Mouse (Mus musculus) forebrain, embryonic 16.5 days (tissue): Measurements from ENCODE around the gene Spag9. TPM values are rescaled to one million over a fixed set of nuclear protein-coding genes. Genes with fewer than 3 reads are reported as not detected.

ENCODE experiments used
- ATAC-seq: fragments of 200-750 bp; cut with Nextera tagmentation; 2 replicates; pipeline ENCODE4 v1.8.0; 2017; ENCODE audit warnings: mild to moderate bottlenecking, moderate library complexity
- H3K27ac ChIP-seq: fragments of 300-500 bp; sonication (generic); 2 replicates; pipeline ENCODE4 v1.5.1; 2014; ENCODE audit warnings: low read length, control low read depth
- H3K27me3 ChIP-seq: fragments of 300-500 bp; sonication (generic); replicated peaks from 2 replicates; pipeline ENCODE4 v1.6.1; 2014; ENCODE audit warnings: low read length; ENCODE audit not compliant: control insufficient read depth, insufficient read depth
- H3K36me3 ChIP-seq: fragments of 300-500 bp; sonication (generic); 2 replicates; pipeline ENCODE4 v1.6.1; 2014; ENCODE audit not compliant: control insufficient read depth, insufficient read depth
- H3K4me1 ChIP-seq: fragments of 300-500 bp; sonication (generic); replicated peaks from 2 replicates; pipeline ENCODE4 v1.6.1; 2014; ENCODE audit warnings: low read length; ENCODE audit not compliant: control insufficient read depth, insufficient read depth
- H3K4me2 ChIP-seq: fragments of 300-500 bp; sonication (generic); 2 replicates; pipeline ENCODE4 v1.6.1; 2014; ENCODE audit warnings: mild to moderate bottlenecking, low read length, control low read depth
- H3K4me3 ChIP-seq: fragments of 300-500 bp; sonication (generic); replicated peaks from 2 replicates; pipeline ENCODE4 v1.5.1; 2014; ENCODE audit warnings: mild to moderate bottlenecking, low read length, control low read depth
- H3K9ac ChIP-seq: fragments of 300-500 bp; sonication (generic); replicated peaks from 2 replicates; pipeline ENCODE4 v1.6.1; 2014; ENCODE audit warnings: low read depth, low read length, control low read depth
- H3K9me3 ChIP-seq: fragments of 300-500 bp; sonication (generic); 2 replicates; pipeline ENCODE4 v1.6.1; 2016; ENCODE audit warnings: low read length; ENCODE audit not compliant: control insufficient read depth
- WGBS: fragments of 180-500 bp; shearing (Covaris S2); extraction: QIAGEN DNeasy Blood & Tissue Kit; methylation state at CpG from one replicate; pipeline ENCODE4 v1.1.7; 2014; 5-methylcytosine and 5-hydroxymethylcytosine counted together
- polyA plus RNA-seq: library from polyadenylated mRNA; unstranded; fragments of >200 nt; fragmentation: Nextera tagmentation; extraction: Ambion mirVana; gene quantifications from 2 replicates; pipeline ENCODE4 v1.2.1, GENCODE M21; 2015

Spag9 gene
- polyA plus RNA-seq, 1 experiment from 2014 or later: 99.1 TPM

DNA sequence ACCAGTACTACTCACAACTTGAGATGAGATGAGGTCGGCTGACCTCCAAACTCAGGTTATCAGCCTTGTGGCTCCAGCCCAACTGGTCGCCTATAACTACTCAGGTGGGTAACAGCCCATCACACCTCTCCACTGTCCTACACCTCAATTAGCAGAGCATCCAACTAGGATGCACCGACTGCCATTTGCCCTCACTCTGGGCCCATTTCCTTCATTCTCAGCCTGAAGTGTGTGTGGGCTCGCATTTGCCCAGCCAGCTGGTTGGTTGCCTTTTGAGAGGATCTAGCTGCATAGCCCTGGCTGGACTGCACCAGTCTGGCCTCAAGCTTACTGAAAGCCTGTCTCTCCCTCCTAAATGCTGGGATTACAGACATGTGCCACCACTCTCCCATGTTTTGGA, 38.1 kb upstream of the Spag9 start:
- H3K27ac ChIP-seq: no peak overlapping the region
- no peaks in the 10 kb centered on the region for H3K9me3 ChIP-seq
- 88% methylated on average over 4 of the region's 4 CpGs for WGBS
- no peak for ATAC-seq
- no peak overlapping the region for H3K4me3 ChIP-seq
- peaks cover 36% of the 10 kb centered on the region for H3K36me3 ChIP-seq
- no peak overlapping the region for H3K9ac ChIP-seq
- peaks cover 18% of the 10 kb centered on the region for H3K4me1 ChIP-seq
- H3K27me3 ChIP-seq: no peaks in the 10 kb centered on the region
- no peak overlapping the region for H3K4me2 ChIP-seq

DNA sequence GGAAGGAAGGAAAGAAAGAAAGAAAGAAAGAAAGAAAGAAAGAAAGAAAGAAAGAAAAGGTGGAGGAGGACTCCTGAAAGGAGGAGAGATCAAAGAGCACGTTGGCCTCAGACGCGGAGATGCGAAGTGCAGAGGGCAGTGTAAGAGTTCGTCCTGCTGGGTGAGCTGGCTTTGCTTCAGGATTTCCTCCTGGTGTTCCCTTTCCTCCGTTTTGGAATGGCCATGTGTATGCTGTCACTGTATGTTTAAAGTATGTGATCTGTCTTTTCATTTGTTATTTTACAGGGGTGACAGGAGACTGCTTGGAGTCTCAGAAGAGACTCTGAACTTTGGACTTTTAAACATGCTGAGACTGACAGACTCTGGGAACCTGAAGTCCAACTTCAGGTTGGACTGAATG, 34.4 kb upstream of the Spag9 start:
- Histone ChIP-seq H3K4me1 (peaks cover under 1% of the 10 kb centered on the region), H3K36me3 (peaks cover 54% of the 10 kb centered on the region), H3K27me3 (no peaks in the 10 kb centered on the region), H3K9me3 (no peaks in the 10 kb centered on the region), H3K4me3 (no peak overlapping the region), H3K4me2 (no peak overlapping the region), H3K27ac (no peak overlapping the region), H3K9ac (no peak overlapping the region)
- 93% methylated on average over 6 of the region's 6 CpGs for WGBS
- no peak for ATAC-seq

GRCm38 (mm10) chr11:93963013-93963412, 32.9 kb upstream of the Spag9 start:
- peaks cover 54% of the 10 kb centered on the region for H3K36me3 ChIP-seq
- WGBS: 79% methylated on average over 4 of the region's 4 CpGs

GRCm38 (mm10) chr11:93965391-93965790, 30.5 kb upstream of the Spag9 start:
- Histone ChIP-seq H3K4me2 (no peak overlapping the region), H3K4me1 (peaks cover 13% of the 10 kb centered on the region), H3K27ac (no peak overlapping the region), H3K9ac (no peak overlapping the region), H3K36me3 (peaks cover 35% of the 10 kb centered on the region), H3K4me3 (no peak overlapping the region), H3K27me3 (no peaks in the 10 kb centered on the region), H3K9me3 (no peaks in the 10 kb centered on the region)
- no peak for ATAC-seq
- WGBS: 96% methylated on average over 6 of the region's 6 CpGs

More at GRCm38 (mm10) chr11:93963013-93963412, 32.9 kb upstream of the Spag9 start:
- peaks cover 8% of the 10 kb centered on the region for H3K4me1 ChIP-seq
- no peak overlapping the region for H3K4me3 ChIP-seq
- H3K9ac ChIP-seq: no peak overlapping the region
- H3K27ac ChIP-seq: no peak overlapping the region
- no peak for ATAC-seq
- no peaks in the 10 kb centered on the region for H3K9me3 ChIP-seq
- no peak overlapping the region for H3K4me2 ChIP-seq
- H3K27me3 ChIP-seq: no peaks in the 10 kb centered on the region

GRCm38 (mm10) chr11:93967381-93967780, 28.5 kb upstream of the Spag9 start:
- ATAC-seq: no peak
- WGBS: 5% methylated on average over 11 of the region's 11 CpGs
- Histone ChIP-seq H3K27me3 (no peaks in the 10 kb centered on the region), H3K4me3 (peak overlapping the region; percentile 86), H3K36me3 (peaks cover 21% of the 10 kb centered on the region), H3K9ac (peak overlapping the region; percentile 82), H3K4me2 (peak overlapping the region; percentile 73), H3K4me1 (peaks cover 13% of the 10 kb centered on the region), H3K27ac (peak overlapping the region; percentile 79), H3K9me3 (no peaks in the 10 kb centered on the region)

DNA sequence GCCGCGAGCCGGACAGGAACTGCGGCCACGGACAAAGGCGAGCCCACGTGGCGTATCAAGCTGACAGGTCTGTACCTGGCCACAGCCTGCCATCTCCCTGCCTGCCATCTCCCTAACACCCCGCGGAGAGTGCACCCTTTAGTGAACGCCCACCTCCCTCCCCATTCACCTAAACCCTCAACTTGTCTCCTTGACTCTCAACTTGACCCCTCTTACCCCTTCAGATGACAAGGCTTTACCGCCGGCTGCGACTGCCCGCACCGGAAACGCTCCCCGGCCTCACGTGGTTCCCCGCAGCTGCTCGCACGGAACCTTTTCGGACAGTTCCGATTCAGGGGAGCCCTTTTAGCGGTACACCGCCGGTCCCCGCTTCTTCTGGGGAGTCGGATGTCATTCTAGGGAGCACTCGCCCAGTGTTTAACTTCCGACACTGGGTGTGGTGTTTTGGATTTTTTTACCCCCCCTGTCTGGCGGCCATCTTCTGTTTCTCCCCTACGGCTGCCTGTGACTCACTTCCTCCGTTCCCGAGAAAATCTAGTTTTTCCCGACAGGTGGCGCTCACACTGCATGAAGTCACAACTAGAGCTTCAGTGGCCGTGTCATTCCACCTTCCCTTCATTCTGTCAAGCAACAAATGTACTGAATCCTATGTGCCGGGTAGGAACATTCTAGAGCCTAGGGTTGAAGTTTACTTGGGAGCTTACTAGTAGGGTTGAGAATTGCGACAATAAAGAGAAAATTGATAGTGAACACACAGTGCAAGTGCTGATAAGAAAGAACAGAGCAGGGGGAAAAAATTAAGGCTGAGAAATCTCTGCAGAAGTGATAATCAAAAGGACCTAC, 27.7 kb upstream of the Spag9 start, which contains the start of the genes Gm20390 and Nme1:
Gm20390 (minus strand) TSS at position 289 of the 843 bp plus-strand sequence.
Nme1 (minus strand) TSS at position 517 of the 843 bp plus-strand sequence.
- Histone ChIP-seq H3K36me3 (peaks cover 13% of the 10 kb centered on the region), H3K4me3 (peak within 1 kb of the TSS; percentile 86), H3K4me2 (peak within 1 kb of the TSS; percentile 73), H3K4me1 (peaks cover 13% of the 10 kb centered on the region), H3K9ac (peak within 1 kb of the TSS; percentile 82), H3K9me3 (no peaks in the 10 kb centered on the region), H3K27ac (peak within 1 kb of the TSS; percentile 79), H3K27me3 (no peaks in the 10 kb centered on the region)
- peak; percentile 96 for ATAC-seq
- under 1% methylated on average over 40 of the region's 40 CpGs for WGBS

GRCm38 (mm10) chr11:93968848-93969128, 27.1 kb upstream of the Spag9 start:
- 46% methylated on average over 6 of the region's 6 CpGs for WGBS
- H3K27ac ChIP-seq: peak overlapping the region; percentile 49
- peak overlapping the region; percentile 39 for H3K4me2 ChIP-seq
- no peaks in the 10 kb centered on the region for H3K27me3 ChIP-seq
- no peak for ATAC-seq
- no peak overlapping the region for H3K9ac ChIP-seq
- no peaks in the 10 kb centered on the region for H3K9me3 ChIP-seq
- peak overlapping the region; percentile 86; the same call in 1 of the 2 replicates for H3K4me3 ChIP-seq
- peaks cover 13% of the 10 kb centered on the region for H3K4me1 ChIP-seq
- H3K36me3 ChIP-seq: peaks cover 13% of the 10 kb centered on the region

DNA sequence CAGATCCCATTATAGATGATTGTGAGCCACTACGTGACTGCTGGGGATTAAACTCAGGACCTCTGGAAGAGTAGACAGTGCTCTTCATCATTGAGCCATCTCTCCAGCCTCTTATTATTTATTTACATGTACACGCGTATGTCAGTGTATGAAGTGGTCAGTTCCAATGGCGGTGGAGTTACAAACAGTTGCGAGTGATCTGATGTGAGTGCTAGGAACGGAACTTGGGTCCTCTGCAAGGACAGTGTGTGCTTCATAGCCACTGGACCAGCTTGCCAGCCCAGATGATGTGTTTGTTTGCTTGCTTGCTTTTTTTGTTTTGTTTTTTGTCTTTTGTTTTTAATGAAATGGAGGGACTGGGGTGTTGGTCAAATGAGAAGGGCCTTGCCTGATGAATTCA, 26.7 kb upstream of the Spag9 start:
- Histone ChIP-seq H3K9me3 (no peaks in the 10 kb centered on the region), H3K27ac (no peak overlapping the region), H3K9ac (no peak overlapping the region), H3K4me1 (peaks cover 13% of the 10 kb centered on the region), H3K4me3 (no peak overlapping the region), H3K36me3 (peaks cover 13% of the 10 kb centered on the region), H3K4me2 (no peak overlapping the region), H3K27me3 (no peaks in the 10 kb centered on the region)
- no peak for ATAC-seq
- WGBS: 91% methylated on average over 6 of the region's 6 CpGs

DNA sequence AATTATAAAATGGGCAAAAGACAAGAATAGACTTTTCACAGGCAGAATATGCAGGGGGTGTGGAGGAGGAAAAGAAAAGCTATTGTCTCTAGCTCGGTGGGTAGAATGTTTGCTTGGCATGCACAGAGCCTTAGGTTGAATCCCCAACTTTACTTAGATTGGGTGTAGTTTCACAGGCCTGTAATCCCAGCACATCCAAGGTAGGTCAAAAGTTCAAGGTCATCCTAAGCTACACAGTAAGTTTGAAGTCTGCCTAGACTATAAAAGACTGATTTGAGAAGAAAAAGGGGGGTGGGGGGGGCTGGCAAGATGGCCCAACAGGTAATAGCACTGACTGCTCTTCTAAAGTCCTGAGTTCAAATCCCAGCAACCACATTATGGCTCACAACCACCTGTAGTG, 26.1 kb upstream of the Spag9 start:
- Histone ChIP-seq H3K4me1 (peaks cover 13% of the 10 kb centered on the region), H3K9me3 (no peaks in the 10 kb centered on the region), H3K27ac (no peak overlapping the region), H3K9ac (no peak overlapping the region), H3K36me3 (peaks cover 11% of the 10 kb centered on the region), H3K4me2 (no peak overlapping the region), H3K27me3 (no peaks in the 10 kb centered on the region), H3K4me3 (no peak overlapping the region)
- no peak for ATAC-seq
- WGBS: 74% methylated on average over 1 of the region's 1 CpGs
